Mouse (Mus musculus): ENCODE measurements around the gene Megf9.

Megf9 gene

DNA sequence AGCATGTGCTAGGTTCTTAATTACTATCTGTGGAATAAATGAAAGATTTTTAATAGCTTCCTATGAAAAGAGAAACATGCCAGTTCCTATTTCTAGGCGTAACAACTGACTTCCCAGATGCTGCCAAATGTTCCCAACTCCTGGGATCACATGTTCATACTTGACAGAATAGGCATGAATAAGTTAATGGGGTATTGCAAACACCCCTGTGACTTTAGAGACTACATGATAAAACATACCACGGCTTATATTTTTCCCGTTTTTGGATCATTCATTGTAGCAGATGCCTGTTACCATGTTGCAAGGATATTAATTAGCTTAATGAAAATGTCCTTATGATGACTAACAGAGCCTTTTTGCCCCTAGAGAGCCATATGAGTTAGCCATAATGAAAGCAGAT is 88.0 kb downstream of the Megf9 start:
- no peak for DNase-seq (ENCODE audit: low read depth, low spot score)

DNA sequence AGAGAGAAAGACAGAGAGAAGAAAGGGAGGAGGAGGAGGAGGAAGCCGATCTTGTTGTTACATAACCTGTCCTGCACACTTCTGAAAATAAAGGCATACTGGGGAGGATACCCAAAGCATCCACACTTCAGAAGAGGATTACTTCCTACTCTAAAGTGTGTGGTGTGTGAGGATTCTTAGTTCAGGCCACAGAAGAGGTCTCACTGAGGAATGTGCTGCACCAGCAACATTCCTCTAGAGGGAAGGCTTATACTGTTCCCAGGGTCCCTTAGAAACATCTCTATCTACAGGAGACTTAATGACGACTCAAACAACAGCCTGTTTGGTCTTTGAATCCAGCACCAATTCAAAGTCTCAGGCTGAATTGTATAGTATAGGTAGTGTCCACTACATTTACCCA is 114.6 kb downstream of the Megf9 start:
- DNase-seq (ENCODE audit: low read depth, low spot score): no peak

DNA sequence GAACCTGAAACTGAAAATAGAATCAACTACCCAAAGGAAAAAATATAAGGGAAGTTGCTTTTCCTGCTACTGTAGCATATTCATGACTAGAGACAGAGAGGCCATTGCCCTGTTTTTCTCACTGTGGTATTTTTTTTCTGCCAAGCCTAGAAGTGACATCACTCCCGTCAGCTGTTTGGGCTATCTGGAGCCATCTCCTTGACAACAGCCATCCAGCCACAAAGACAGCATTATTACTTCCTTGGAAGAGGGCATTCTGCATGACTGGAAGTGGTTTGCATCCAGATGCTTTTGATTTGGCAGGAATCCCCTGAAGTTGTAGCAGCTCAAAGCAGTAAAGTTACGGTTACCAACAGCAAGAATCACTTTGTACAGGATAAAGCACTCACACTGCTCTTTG is 122.7 kb downstream of the Megf9 start:
- DNase-seq (ENCODE audit: low read depth, low spot score): no peak

DNA sequence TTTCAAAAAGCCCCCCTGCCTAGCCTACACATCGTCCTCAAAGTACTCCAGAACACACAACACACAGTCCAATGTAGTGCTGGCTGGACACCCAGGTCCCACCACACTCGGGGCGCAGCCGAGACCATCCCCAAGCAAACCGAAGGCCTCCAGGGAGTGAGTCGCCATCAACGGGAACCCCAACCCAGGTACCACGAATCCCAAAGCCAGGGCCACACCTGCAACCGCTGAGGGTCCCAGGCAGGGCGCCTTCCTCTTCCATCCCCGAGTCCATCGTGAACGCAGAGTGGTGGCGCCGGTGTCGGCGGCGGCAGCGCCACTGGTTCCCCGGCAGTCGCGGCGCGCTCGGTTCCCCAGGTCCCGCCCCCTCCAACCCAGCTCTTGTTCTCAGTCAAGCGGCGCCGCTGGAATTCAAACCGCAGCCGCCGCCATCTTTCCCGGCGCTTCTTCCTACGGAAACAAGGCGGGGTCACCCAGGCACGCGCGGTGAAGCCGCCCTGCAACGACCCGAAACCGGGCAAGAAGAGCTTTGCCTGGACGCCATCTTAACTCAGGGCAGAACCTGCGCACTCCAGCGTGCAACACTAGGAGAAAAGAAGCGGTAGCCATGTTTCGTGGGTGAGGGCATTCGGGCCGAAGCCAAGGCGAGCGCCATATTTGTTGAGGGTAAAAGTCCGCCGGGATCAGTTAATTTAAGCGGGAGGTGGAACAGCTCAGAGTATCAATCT is 124.6 kb downstream of the Megf9 start, which contains the start of gene Cdk5rap2:
Cdk5rap2 (minus strand) TSS at position 450 of the 728 bp plus-strand sequence.
- peak; percentile 97 for DNase-seq (ENCODE audit: low read depth, low spot score)

DNA sequence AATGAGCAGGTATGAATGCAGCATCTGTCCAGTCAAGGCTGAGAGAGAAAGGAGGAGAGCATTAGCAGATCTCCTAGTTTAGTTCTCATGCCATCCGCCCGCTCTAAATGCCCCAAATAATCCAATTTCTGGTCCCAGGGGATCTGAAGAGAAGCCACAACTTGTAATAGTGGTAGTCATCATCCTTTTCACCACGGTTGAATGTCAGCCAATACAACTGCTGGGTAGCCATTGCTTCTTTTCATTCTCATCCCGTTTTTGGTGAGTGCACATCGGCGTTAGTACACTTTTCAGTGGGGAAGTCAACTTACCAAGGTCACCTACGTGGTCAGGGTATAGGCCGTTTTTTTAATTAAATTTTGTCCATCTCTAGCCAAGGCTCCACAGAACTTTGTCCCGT is 125.3 kb downstream of the Megf9 start:
- no peak for DNase-seq (ENCODE audit: low read depth, low spot score)

DNA sequence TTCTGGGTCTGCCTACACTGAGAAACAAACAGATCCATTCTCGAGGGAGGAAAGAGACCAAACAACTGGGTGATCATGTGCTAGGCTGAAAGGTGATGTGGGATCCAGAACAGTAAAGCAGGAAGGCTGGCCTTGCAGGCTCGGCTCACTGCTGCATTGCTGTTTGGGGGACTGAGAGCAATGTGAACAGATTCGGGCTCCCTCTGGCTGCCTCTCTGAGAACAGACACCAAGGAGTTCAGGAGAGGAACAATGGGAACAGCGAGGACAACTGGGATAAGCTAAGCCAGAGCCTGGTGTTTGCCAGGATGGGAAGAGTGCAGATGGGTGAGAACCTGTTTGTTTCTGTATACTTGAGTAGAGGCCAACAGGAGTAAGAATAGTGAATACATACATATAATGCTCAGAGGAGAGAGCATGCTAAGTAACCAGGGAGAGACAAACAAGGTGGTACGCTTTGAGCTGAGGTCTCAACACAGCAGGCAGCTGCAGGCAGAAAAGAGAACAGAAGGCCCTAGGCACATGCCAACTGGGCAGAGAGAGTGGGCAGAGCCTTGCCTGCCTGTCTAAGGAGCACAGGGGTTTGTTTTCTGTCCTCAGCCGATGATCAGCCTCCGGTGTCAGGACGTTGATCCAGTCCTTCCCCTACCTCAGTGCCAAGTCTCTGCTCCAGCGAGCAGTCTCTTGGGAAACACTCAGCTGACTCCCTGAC is 132.5 kb downstream of the Megf9 start:
- no peak for DNase-seq (ENCODE audit: low read depth, low spot score)

DNA sequence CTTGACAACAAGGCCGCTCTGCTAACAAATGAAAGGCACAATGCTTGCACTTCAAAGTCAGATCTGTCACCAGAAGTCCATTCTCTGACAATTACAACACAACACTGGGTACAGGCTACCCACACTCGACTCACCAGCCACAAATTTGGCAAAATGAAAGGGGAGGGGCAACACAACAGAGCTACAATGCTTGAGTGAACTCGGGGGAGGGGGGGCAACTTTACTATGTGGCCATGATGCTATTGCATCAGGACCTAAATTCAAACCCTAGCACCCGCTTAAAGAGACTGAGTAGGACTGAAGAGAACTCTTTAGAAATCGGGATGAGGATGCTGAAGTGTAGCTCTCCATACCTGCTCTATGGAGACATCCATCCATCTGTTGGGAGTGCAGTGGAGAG is 135.3 kb downstream of the Megf9 start:
- no peak for DNase-seq (ENCODE audit: low read depth, low spot score)

DNA sequence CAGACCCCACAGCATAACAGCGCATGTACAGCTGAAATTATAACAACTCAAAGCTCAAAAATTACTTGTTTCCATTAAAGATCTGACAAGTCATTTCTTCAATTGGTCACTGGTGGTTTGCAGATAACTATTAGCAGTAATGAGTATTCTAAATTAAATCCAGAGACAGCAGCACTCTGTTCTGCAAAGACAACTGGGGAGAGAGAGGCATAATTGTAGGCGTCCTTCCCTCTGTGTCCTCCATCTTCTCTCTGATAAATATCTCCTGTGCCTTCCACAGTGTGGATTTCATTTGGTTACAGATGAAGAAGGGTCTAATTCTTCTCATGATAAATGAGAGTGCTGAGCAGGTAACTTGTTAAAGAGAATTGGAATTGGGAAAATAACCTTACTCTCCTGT is 135.7 kb downstream of the Megf9 start:
- no peak for DNase-seq (ENCODE audit: low read depth, low spot score)

DNA sequence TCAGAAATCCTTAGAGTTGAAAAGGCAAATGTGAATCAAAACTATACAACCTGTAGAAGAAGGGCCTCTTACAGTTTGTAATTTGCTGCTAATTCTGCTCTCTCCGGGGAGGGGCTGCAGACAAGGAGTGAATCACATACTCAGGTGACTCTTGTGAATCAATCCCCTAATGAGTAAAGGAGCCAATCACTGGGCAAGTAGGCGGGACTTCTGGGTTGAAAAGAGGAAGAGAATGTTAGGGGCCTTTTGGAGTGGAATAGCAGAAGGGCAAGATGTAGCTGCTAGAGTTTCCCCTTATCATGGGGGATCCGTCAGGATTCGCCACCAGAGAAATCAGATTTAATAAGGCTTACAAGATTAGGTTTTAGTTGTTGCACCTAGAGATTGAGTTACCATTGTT is 136.7 kb downstream of the Megf9 start:
- DNase-seq (ENCODE audit: low read depth, low spot score): no peak

DNA sequence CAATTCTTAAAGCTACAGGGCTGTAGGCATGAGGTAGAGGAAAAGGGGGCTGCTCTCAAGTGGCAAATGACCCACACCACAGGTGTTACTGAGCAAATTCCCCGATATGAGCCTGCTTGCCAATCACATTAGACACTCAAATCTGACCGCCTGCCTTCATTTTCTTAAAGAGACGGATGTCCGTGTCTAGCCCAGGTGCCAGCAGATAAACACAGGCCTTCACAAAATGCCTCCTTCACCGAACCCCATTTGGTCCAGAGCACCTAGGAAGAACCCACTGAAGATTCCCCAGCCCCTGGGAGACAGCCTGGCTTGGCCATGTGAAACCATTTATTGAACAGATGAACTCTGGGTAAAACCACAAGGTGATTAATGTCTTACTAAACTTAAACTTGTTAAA is 138.1 kb downstream of the Megf9 start:
- DNase-seq (ENCODE audit: low read depth, low spot score): no peak

DNA sequence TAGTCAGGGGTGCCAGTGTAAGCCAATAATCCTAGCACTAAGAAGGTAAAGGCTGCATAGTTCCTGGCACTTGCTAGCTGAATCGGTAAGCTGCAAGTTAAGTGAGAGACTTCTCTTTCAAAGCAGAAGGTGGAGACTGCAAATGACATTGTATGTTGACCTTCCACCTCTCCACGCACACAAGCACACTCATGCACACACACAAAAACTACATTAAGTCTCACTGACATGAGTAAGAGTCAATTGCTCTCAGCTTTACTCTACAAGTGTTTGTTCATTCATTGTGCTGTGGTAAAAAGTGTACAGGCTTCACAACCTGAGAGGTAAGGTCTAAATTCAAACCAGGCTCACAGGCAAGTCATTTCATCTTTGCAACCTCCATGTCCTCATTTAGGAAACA is 140.1 kb downstream of the Megf9 start:
- no peak for DNase-seq (ENCODE audit: low read depth, low spot score)

DNA sequence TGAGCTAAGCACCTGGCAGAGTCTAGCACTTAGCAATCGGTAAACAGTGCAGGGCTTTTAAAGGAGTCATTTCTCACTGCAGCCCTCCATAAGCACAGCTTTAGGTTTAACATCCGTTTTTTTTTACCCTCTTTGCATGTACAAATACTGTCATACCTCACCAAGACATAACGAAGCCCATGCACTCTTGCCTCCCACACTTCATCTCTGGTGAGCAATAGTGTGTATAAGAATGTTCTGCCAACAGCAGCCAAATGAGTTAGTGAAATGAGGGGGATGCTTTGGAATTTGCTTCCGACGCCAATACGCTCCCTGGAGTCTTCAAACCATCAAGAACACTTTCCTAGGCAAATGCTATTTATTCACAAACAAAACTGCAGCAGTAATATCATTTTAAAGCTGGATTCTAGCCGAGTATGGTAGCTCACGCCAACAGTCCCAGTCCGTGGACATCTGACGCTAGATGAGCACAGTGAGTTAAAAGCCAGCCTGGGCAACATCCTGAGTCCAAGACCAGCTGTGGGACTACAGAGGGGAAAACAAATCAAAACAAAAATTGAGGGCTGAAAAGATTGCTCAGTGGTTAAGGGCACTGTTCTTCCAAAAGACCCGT is 142.9 kb downstream of the Megf9 start:
- DNase-seq (ENCODE audit: low read depth, low spot score): no peak

DNA sequence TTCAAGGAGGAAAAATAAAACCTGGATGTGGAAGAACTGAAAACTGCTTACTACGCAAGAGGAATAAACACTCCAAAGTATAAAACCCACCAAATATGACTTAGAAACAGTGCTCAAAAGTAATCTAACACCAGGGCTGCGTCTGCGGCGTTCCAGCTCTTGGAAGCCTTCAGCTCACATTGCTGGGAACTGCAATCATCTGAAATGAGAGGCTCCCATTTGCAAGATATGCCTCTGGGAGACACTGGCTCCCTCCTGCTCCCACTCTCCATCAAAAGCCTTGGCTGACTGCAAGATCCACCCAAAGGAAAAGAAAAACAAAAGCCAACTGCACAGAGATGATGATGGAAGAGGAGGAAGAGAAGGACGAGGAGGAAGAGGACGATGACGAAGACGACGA is 143.7 kb downstream of the Megf9 start:
- DNase-seq (ENCODE audit: low read depth, low spot score): no peak

DNA sequence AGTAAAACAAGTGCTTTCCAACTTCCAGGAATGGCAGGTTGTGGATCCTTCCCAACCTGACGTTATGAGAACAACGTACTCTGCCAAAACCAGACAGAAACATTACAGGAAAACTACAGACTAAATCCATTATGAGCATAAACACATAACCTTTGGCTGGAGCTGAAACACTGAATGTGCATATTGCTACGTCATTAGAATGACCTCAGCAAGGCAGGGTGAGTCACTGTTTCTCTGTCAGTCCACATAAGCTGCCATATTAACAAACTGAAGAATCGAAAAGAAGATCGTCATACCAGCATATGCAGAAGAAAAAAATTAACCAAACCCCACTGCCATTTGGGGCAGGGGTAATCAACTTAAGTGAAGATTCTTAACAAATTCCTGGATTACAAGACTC is 148.6 kb downstream of the Megf9 start:
- DNase-seq (ENCODE audit: low read depth, low spot score): no peak

DNA sequence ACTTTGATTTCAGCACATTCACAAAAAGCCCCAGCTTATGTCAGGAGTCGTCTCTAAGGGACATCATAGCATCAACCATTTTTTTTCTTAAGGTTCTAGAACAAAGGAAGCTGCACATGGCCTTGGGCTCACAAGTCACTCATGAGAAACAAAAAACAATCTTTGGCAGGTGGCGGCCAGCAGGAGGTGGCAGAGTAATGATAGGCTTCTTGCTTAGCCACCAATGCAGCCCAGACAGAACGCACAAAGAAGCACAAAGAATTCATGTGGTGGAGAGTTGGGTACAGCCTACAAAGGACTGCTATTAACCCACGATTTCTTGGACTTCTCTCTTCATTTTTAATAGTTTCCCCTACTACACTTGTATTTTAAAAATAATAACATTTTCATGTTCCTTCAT is 157.4 kb downstream of the Megf9 start:
- no peak for DNase-seq (ENCODE audit: low read depth, low spot score)

All from CD4-positive helper T cell, adult 2 months (primary cell).